Mouse (Mus musculus): ENCODE measurements at regions not wholly inside any gene's neighbourhood (a gene's known extent, or its start where the extent isn't known, plus 50 kb on each side); places are given as distances from the start of the nearest gene placed in this dataset.
"Not testable (repeated sequence)": the region's sequence is repeated elsewhere in the genome, so short reads cannot be mapped to it uniquely, and the experiment has no call there.

GRCm38 (mm10) chr13:5546937-5547336 lies 314.3 kb upstream of the Klf6 start:
- ATAC-seq: no peak

DNA sequence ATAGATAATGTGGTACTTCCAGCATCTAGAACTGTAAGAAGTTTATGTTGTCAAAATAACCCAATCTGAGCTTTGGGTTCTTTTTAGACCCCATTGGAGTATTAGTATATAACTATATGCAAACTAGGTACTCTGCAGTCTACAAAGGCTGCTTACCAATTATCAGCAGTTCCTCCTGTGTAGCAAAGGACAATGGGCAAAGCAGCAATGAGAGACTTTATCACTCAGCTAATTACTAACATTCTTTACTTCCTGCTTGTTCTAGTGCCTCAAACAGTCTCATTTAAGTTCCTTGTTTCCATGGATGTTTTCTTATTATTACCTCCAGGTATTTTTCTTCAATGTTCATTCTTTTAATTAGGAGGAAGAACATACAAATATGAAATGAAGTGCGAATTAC lies 312.5 kb upstream of the Klf6 start:
- no peak for ATAC-seq

DNA sequence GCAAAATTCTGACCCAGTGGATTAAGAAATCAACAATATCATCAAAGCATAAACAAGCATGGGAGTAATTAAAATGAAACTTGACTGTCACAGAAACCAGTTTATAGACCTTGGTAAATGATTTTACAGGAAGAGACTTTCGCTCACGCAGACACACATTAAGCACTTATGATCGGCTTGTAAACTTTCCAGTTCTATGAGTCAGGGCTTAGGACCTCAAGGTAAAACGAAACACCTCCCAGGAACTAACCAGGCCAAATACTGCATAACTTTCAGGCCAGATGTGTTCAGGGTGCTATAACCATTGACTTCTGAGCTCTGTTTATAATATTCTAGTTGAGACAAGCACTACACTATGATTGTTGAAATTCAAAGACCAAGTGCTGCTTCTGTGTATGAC lies 312.1 kb upstream of the Klf6 start:
- ATAC-seq: no peak

GRCm38 (mm10) chr13:5549747-5550146 lies 311.5 kb upstream of the Klf6 start:
- no peak for ATAC-seq

- no peak for ATAC-seq
Measured at GRCm38 (mm10) chr13:5550354-5550753, 310.9 kb upstream of the Klf6 start.

- no peak for ATAC-seq
Measured at GRCm38 (mm10) chr13:5551131-5551530, 310.2 kb upstream of the Klf6 start.

DNA sequence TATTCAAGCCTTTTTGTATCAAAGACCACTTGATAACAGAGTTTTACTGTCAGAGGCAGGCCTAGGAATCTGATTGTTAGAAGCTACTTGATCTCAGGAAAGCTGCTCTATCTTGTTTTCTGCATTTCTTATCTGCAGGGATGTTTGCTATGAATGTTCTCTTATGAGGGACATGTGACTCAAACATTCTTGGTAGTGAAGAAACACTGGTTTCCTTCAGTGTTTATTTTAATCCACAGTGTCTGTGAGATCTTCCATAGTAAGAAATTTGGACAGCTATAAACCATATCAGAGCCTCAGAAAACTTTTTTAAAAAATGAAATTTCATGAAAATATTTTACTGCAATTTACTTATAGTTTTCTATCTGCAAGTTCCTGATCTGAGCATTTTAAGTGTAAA lies 307.8 kb upstream of the Klf6 start:
- ATAC-seq: no peak

DNA sequence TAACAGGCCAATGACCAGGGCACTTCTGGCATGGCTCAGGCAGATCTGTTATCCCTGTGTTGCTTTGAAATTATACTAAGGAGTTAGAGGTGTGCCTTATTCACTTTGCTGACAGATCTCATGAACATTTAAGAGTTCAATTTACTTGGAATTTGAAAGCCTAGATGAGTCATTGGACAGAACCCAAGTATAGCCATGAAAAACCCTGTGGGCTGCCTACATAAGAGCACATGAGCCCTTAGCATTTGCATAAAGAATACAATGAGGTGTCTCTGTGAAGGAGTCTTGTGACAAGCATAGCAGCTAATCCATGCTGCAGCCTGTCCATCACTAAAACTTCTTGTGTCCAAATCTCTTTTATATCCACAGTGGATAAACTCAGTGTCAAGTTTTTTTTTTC lies 303.2 kb upstream of the Klf6 start:
- no peak for ATAC-seq

- no peak for ATAC-seq
Measured at GRCm38 (mm10) chr13:5566479-5566878, 294.8 kb upstream of the Klf6 start.

DNA sequence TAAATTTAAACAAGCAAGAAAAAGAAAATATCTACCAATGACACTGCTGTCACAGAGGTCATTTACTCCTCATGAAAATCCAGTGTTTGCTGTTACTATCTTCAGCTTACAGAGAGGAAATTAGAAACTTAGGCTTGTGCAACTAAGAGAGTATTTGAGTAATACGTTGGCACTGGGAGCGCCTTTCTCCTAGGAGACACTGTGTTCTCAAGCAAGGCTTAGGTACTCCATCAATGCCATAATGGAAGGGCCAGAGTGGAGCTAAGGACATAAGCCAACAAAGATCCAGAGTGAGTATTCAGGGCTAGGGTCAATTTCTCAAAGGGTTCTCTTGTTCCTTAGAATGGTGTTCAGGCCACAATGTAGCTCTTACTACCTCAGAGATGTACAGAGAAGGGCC lies 294.4 kb upstream of the Klf6 start:
- no peak for ATAC-seq

GRCm38 (mm10) chr13:5569579-5569978 lies 291.7 kb upstream of the Klf6 start:
- ATAC-seq: no peak

- ATAC-seq: no peak
Measured at GRCm38 (mm10) chr13:5570386-5570785, 290.9 kb upstream of the Klf6 start.

- ATAC-seq: no peak
Measured at GRCm38 (mm10) chr13:5576568-5576967, 284.7 kb upstream of the Klf6 start.

DNA sequence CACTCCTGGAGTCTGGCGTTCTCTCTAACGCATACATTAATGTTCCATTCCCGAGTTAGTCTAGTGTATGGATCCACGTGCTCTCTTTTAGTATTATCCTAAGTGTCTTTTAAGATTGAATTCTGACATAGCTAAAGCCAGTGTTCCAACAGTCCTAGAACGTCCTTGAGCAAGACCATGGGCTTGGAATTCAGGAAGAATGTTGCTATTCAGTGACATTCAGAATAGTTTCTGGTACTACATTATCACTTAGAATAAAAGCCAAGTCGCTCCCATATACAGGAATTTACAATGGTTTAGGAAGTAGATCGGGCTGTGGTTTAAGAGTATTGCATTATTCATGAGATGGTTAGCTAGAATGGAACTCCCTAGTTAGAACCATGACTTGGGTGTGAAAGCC lies 277.6 kb upstream of the Klf6 start:
- not testable (repeated sequence) for ATAC-seq

GRCm38 (mm10) chr13:5587196-5587595 lies 274.1 kb upstream of the Klf6 start:
- no peak for ATAC-seq

GRCm38 (mm10) chr13:5591286-5591685 lies 270.0 kb upstream of the Klf6 start:
- no peak for ATAC-seq

GRCm38 (mm10) chr13:5591837-5592555 lies 269.3 kb upstream of the Klf6 start:
- peak; percentile 77 for ATAC-seq

GRCm38 (mm10) chr13:5592556-5593061 lies 268.7 kb upstream of the Klf6 start:
- peak; percentile 76 for ATAC-seq

DNA sequence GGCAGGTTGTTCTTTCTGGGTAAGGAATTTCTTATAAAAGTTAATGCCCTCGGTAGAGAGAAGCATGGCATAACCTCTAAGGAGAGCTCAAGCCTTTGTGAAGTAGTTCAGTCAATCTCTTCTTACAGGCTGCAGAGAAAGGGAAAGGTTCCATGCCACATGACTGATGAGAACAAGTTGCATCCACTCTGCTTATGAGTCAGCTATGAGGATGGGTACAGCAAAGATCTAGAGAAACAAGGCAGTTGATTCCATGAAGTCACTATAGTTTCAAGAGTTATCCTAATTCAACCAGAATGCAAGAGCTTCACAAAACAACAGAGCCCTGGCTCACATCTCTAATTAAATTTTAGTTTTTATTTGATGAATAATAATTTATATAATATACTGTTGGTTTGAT lies 259.6 kb upstream of the Klf6 start:
- ATAC-seq: no peak

- no peak for ATAC-seq
Measured at GRCm38 (mm10) chr13:5603905-5604596, 257.2 kb upstream of the Klf6 start.

DNA sequence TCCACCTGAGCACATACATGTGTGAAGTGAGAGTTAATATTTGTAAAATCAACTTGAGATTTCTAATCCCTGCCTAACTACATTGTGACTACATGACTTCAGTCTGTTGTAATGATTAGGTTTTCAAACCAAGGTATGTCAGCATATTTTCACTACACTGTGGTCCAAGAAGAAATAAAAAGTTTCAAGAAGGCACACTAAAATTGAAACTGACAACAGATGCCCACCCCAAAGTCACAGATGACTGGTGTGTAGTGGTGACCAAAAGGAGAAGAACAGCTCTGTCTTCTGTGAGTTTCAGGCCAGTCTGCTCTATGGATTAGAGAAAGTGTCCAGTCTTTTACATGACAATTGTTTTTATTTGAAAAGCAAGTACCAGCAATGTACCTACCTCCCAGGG lies 255.9 kb upstream of the Klf6 start:
- no peak for ATAC-seq

GRCm38 (mm10) chr13:5607462-5607861 lies 253.8 kb upstream of the Klf6 start:
- ATAC-seq: no peak

DNA sequence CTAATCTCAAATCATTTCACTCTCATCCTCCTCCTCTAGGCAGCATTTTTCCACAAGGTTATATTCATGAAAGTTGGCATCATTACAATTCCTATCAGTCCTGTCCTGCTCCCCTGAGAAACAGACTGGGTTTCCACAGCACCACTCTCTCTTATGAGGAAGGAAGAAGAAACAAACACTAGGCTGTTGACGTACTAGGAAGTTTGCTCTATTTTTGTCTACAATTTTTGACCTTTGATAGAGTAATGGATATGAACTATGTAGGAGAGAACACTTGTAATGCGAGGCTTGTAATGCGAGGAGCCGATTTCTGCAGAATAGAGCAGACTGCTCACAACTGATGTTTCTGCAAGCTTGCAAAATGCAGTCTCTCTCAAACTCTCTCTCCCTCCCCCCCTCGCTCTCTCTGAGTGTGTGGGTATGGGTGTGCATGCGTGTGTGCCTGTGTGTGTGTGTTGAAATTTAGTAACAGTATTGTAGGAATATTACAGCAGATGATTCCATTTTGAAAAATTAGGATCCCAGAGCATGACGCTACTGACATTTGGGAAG lies 247.0 kb upstream of the Klf6 start:
- ATAC-seq: no peak

GRCm38 (mm10) chr13:5614833-5615232 lies 246.4 kb upstream of the Klf6 start:
- ATAC-seq: no peak

Data from CD4-positive, CD25-positive, alpha-beta regulatory T cell, adult 4 months (primary cell).